Mouse (Mus musculus): Measurements from ENCODE around the gene Gm43638. TPM values are rescaled to one million over a fixed set of nuclear protein-coding genes. Genes with fewer than 3 reads are reported as not detected.

The Gm43638 gene
- not detected in 2 replicates for polyA plus RNA-seq (2012; rRNA removed; ENCODE audit: low replicate concordance)

DNA sequence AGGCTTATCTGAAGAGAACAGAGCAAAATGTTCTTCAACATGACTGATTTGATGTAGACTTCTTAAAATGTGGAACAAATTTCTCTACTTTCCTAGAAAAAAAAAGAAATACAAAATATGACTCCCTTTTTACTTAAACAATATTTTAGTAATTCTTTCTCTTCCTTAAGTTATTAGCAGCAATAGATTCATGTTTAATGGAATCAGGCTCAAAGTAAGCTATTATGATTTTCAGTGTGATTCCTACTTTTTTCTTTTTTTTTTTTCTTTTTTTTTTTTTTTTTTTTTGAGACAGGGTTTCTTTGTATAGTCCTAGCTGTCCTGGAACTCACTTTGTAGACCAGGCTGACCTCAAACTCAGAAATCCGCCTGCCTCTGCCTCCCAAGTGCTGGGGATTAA is at the start of gene Gm43638:
Gene Gm43638, minus strand, starts transcription at position 101 of the 400 bp plus-strand sequence.

GRCm38 (mm10) chr5:87490771-87491170 is 4.2 kb upstream of the Gm43638 start, which contains the start of gene Ugt2a1:
TSS of gene Ugt2a1 (minus strand) at chr5:87490871.

DNA sequence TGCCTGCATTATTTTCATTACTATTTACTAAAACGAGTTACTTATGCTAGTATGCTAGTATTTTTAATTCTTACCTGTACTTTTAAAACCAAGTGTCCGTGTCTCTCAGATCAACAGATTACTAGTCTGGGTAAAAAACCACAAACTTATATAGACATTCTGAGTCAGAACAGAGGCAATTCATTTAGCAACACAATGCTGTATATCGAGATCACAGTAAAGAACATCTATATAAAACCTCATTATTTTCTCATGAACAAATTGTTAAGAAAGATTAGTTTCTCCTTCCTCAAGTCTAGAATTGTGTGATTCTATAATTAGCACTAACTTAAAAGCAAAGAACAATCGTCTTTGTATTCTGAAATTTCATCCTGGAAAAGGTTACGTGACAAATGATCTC is 4.4 kb downstream of the Gm43638 start, which contains the start of gene Ugt2a2:
Gene Ugt2a2, minus strand, starts transcription at position 101 of the 400 bp plus-strand sequence.

DNA sequence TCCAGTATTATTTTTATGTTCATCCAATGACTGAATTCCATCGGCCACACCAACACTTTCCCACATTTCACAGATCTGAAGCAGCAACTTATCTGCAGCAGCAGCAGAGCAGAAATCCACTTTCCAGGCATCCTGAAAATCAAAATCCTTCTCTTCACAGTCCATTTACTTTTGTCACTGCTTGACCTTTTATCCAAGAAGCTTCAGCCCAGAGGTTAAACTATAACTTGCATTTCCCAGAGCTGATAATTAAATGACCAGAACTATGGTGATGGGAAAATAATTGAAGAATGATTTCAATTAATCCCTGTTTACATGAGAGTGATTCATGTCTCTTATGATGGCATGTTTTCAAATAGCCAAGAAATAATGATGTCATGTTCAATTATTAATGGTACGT is 62.6 kb downstream of the Gm43638 start, which contains the start of gene Ugt2b38:
Gene Ugt2b38, minus strand, starts transcription at position 163 of the 400 bp plus-strand sequence.

Other genes starting within 250 kb of the Gm43638 start
- not detected in 2 replicates for gene Ugt2b37, start 232.0 kb downstream of the Gm43638 start, polyA plus RNA-seq (2012; rRNA removed; ENCODE audit: low replicate concordance)
- gene Ugt2a3, start 149.6 kb downstream of the Gm43638 start, polyA plus RNA-seq (2012; rRNA removed; ENCODE audit: low replicate concordance), result 0.20 TPM in 1 of 2 replicates, not detected in the other
- not detected in 2 replicates for gene Ugt2b38, start 62.6 kb downstream of the Gm43638 start, polyA plus RNA-seq (2012; rRNA removed; ENCODE audit: low replicate concordance)
- not detected in 2 replicates for gene Ugt2a2, start 4.5 kb downstream of the Gm43638 start, polyA plus RNA-seq (2012; rRNA removed; ENCODE audit: low replicate concordance)
- not detected in 2 replicates for gene Ugt2a1, start 4.1 kb upstream of the Gm43638 start, polyA plus RNA-seq (2012; rRNA removed; ENCODE audit: low replicate concordance)
- not detected in 2 replicates for gene Sult1b1, start 51.4 kb upstream of the Gm43638 start, polyA plus RNA-seq (2012; rRNA removed; ENCODE audit: low replicate concordance)
- not detected in 2 replicates for gene Sult1d1, start 82.2 kb upstream of the Gm43638 start, polyA plus RNA-seq (2012; rRNA removed; ENCODE audit: low replicate concordance)
- not detected in 2 replicates for gene Sult1e1, start 104.8 kb upstream of the Gm43638 start, polyA plus RNA-seq (2012; rRNA removed; ENCODE audit: low replicate concordance)
- gene Csn1s1, start 179.4 kb upstream of the Gm43638 start, polyA plus RNA-seq (2012; rRNA removed; ENCODE audit: low replicate concordance), result 0.13 TPM in 1 of 2 replicates, not detected in the other
- gene Csn2, start 212.8 kb upstream of the Gm43638 start, polyA plus RNA-seq (2012; rRNA removed; ENCODE audit: low replicate concordance), result 0.10 and 0.30 TPM in 2 replicates

Measured in mammary gland, adult 2 months (tissue).